Mouse (Mus musculus): ENCODE data around the gene Pif1.

The Pif1 gene

DNA sequence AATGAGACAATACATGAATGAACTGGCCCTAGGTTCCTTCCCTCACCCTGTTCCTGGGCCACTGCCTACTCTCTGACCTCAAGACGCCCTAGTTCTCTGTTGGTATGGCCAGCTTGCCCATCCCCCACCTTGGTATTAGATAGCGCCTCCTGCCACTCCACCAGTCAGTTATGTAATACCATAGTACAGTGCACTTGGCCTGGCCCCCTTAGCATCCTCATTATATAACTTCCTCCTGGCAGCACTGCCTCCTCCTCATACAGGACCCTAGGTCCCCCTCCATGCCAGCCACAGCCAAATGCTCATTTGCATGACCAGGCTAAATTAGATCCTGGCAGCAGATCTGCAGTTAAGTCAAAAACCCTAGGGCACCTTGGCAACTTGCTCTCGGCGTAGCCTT lies 25.9 kb upstream of the Pif1 start:
- no peak for DNase-seq (ENCODE audit: low spot score in 2 of 2)

GRCm38 (mm10) chr9:65562081-65562506 lies 24.9 kb upstream of the Pif1 start:
- peak in 1 of 2 experiments; percentile 43 for DNase-seq (ENCODE audit: low spot score in 2 of 2)

- DNase-seq (ENCODE audit: low spot score in 2 of 2) = no peak
Observed at GRCm38 (mm10) chr9:65563073-65563472, 23.9 kb upstream of the Pif1 start.

- DNase-seq (ENCODE audit: low spot score in 2 of 2) = no peak
Observed at GRCm38 (mm10) chr9:65564698-65565097, 22.3 kb upstream of the Pif1 start.

- DNase-seq (ENCODE audit: low spot score in 2 of 2) = no peak
Observed at GRCm38 (mm10) chr9:65568787-65569186, 18.2 kb upstream of the Pif1 start.

GRCm38 (mm10) chr9:65569491-65569971 lies 17.4 kb upstream of the Pif1 start:
- no peak for DNase-seq (ENCODE audit: low spot score in 2 of 2)

DNA sequence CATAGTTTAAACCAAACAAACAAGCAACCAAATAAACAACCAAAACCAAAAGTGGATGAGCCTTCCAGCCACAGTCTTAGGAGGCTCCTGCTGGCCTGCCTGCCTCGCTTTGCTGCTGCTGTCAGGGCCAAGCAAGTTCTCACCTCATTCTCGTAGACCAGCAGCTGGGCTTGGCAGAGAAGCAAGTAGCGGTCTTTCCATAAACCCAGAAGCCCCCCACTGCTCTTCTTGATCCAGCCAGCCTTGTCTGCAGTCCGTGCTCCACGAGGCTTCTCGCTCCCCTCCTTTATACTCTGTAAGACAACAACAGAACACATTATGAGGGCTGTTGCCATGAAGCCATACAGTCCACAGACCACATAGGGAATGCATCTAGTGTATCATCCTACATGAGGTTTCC lies 14.1 kb upstream of the Pif1 start:
- DNase-seq (ENCODE audit: low spot score in 2 of 2) = no peak

DNA sequence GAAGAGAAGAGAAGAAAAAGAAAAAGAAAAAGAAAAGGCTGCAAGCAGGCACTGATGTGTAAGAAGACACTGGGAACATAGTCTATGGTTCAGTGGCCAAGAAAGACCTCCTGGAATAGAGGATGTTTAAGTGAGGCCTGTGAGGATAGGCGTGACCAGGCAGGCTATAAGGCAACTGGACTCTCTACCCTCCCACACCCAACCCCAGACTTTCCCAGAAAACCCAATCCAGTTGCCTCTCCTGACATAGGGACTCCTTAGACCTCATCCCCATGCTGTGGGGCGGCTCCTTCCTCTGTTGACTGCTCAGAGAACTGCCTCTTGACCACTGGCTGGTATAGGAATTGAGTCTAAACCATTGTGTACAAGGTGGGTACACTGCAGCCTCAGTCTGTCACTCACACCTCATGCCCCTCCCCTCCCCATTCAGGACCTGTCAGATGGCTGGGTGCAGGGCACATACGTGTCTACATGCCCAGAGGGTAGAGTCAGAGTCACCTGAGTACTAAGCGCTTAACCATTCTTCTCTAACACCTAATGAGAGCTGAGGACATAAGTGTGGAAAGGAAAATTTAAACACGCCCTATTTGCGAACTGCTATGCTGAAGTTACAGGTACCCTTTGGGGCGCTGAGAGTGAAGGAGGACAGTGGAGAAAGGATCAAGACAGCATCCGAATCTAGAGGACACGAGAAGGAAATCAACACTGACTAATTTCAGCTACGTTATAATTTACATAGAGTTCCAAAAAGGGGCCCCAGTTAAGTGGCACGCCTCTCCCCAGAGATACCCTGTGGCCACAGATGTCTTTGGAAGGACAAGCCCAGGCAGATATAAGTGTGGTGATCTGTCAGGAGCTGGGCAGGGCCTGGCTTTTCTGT lies 12.2 kb upstream of the Pif1 start:
- DNase-seq (ENCODE audit: low spot score in 2 of 2) = no peak

DNA sequence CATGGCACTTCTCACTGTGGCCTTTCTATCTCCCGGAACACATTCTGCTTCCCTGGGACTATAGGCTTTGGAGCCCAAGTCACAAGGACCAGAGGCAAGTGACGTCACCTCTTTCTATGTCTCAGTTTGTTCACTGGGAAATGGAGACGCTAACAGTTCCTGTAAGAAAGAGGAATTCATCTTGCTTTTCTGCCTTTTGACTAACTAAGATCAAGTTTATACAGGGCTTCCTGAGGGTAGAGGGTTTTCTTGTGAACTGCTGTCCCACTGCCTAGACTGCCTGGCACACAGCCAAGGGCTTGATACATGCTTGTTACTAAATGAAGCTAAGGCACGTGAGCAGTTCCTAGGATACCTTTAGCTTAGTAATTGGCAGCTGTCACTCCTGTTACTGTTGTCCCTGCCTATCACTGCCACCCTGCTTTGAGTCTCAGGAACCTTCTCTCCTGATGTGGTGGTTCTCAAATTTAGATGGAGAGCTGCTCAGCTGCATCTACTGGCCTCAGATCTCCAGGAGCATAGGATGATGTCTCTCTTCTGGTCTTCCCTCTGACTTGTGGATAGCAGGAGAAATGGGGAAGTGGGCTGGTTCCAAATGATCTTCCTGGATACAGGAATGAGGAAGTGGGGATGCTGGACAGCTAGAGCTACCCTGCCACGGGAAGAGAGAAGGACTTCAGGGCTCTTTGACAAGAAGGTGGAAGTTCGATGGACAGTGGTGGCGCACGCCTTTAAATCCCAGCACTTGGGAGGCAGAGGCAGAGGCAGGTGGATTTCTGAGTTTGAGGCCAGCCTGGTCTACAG lies 11.4 kb upstream of the Pif1 start:
- no peak for DNase-seq (ENCODE audit: low spot score in 2 of 2)

- peak in 1 of 2 experiments; percentile 15 for DNase-seq (ENCODE audit: low spot score in 2 of 2)
Observed at GRCm38 (mm10) chr9:65576861-65577510, 10.0 kb upstream of the Pif1 start.

GRCm38 (mm10) chr9:65577511-65578196 lies 9.3 kb upstream of the Pif1 start:
- no peak for DNase-seq (ENCODE audit: low spot score in 2 of 2)

- no peak for DNase-seq (ENCODE audit: low spot score in 2 of 2)
Observed at GRCm38 (mm10) chr9:65578801-65579249, 8.1 kb upstream of the Pif1 start.

DNA sequence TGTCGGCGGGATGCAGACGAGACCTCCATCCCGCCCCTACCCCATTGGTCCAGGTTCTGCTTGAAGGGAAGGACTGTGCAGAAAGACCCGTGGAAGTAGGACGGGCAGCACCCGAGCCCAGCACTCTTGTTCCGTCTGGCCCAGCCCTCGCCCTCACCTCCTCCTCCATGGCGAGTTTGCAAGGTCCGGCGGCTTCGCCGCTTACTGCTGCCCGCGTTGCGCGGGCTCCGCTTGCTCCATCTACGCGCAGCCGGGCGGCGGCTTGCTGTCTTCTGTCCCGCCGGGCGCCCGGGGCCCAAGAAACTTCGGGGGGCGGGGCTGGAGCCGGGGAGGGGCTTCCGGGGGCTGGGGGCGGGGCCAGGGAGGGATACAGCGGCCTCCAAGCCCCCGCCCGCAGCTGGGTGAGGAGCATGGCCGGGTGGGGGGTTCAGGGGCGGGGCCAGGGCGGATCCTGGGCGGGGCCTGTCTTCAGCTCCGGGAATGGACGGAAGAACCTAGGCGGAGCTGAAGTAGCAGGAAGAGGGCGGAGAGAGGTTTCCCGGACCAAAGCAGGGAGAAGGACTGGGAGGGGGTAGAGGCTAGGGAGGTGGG lies 7.1 kb upstream of the Pif1 start, which contains the start of gene Plekho2:
Gene Plekho2, minus strand, starts transcription at position 260 of the 591 bp plus-strand sequence.
- DNase-seq (ENCODE audit: low spot score in 2 of 2) = peak; percentile 47 to 66

GRCm38 (mm10) chr9:65580401-65581256 lies 6.3 kb upstream of the Pif1 start:
- DNase-seq (ENCODE audit: low spot score in 2 of 2) = peak; percentile 45 to 71

DNA sequence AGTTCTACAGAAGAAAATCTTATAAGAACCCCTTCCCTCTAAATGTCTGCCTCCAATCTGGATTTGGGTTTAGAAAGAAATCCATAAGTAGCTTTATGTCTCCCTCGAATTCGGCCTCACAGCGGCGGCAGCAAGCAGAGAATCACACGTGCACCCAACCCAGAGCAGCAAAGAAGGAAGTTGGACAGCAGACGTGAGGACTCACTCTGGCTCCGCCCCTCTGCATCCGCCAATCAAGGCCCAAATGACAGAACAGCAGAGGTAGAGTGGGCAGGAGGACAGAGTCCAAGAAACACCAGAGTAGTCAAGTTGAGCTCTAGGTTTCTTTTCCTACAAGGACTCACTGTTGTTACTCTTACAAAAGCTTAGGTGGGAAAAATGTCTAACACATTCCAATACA lies 3.9 kb upstream of the Pif1 start:
- DNase-seq (ENCODE audit: low spot score in 2 of 2) = no peak

GRCm38 (mm10) chr9:65587270-65587572 lies 261 bp downstream of the Pif1 start:
- DNase-seq (ENCODE audit: low spot score in 2 of 2) = no peak

GRCm38 (mm10) chr9:65587573-65588358 lies 806 bp downstream of the Pif1 start:
- no peak for DNase-seq (ENCODE audit: low spot score in 2 of 2)

DNA sequence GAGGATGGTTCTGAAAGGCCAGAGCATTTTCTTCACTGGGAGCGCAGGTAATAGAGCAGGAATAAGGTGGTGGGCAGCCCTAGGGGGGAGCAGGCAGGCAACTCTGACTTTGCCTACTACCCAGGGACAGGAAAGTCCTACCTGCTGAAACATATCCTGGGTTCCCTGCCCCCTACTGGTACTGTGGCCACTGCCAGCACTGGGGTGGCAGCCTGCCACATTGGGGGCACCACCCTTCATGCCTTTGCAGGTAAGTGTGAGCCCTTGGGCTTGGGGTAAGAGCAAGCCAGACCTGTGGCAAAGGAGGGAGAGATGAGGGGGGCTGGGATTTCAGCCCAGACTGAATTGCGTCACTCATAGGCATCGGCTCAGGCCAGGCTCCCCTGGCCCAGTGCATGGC lies 2.1 kb downstream of the Pif1 start:
- DNase-seq (ENCODE audit: low spot score in 2 of 2) = no peak

DNA sequence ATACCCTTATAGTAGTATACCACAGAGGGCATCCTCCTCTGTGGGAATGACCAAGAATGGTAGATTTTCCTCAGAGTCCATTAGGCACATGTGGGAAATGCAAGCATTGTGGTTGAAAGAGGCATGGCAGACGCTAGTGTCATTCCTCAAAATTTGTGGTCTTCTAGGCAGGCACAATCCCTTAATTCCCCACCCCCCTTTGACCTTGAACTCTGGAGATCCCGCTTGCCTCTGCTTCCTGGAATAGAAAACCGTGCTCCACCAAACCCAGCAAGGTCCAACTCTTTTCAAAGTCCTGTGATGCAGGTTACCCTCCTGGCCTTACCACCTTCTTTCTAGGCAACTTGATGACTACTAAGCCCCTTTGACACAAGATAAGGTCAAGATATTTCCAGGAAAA lies 5.8 kb downstream of the Pif1 start:
- no peak for DNase-seq (ENCODE audit: low spot score in 2 of 2)
